Mouse (Mus musculus) retina, postnatal 1 day (tissue): Measurements from ENCODE around the gene Trim8.
A peak's percentile ranks its signal among the peaks of the same experiment; 100 is the strongest.

Experiments used
- DNase-seq: peaks from one replicate; pipeline ENCODE4 v3.0.0-alpha.2; 2012

Gene Trim8

GRCm38 (mm10) chr19:46501401-46502068 lies at the start of gene Trim8:
Gene Trim8 (plus strand): TSS chr19:46501702.
- peak; percentile 94 for DNase-seq

GRCm38 (mm10) chr19:46452052-46452827 lies 49.3 kb upstream of the Trim8 start:
- peak; percentile 75 for DNase-seq

- DNase-seq, result no peak
Observed at GRCm38 (mm10) chr19:46452916-46453315, 48.6 kb upstream of the Trim8 start.

GRCm38 (mm10) chr19:46454126-46454880 lies 47.2 kb upstream of the Trim8 start:
- no peak for DNase-seq

- no peak for DNase-seq
Observed at GRCm38 (mm10) chr19:46455032-46455431, 46.5 kb upstream of the Trim8 start.

- DNase-seq, result no peak
Observed at GRCm38 (mm10) chr19:46455556-46455955, 45.9 kb upstream of the Trim8 start.

- DNase-seq, result no peak
Observed at GRCm38 (mm10) chr19:46456018-46456735, 45.3 kb upstream of the Trim8 start.

GRCm38 (mm10) chr19:46457798-46458197 lies 43.7 kb upstream of the Trim8 start:
- no peak for DNase-seq

GRCm38 (mm10) chr19:46459256-46459655 lies 42.2 kb upstream of the Trim8 start:
- DNase-seq, result no peak

- no peak for DNase-seq
Observed at GRCm38 (mm10) chr19:46459889-46460288, 41.6 kb upstream of the Trim8 start.

- DNase-seq, result no peak
Observed at GRCm38 (mm10) chr19:46462574-46462973, 38.9 kb upstream of the Trim8 start.

- DNase-seq, result no peak
Observed at GRCm38 (mm10) chr19:46463446-46463845, 38.1 kb upstream of the Trim8 start.

- DNase-seq, result no peak
Observed at GRCm38 (mm10) chr19:46466160-46466559, 35.3 kb upstream of the Trim8 start.

GRCm38 (mm10) chr19:46467051-46467503 lies 34.4 kb upstream of the Trim8 start:
- no peak for DNase-seq

GRCm38 (mm10) chr19:46470364-46471240 lies 30.9 kb upstream of the Trim8 start:
- DNase-seq, result peak; percentile 38

- peak; percentile 51 for DNase-seq
Observed at GRCm38 (mm10) chr19:46471324-46472093, 30.0 kb upstream of the Trim8 start.

GRCm38 (mm10) chr19:46477432-46477845 lies 24.1 kb upstream of the Trim8 start:
- DNase-seq, result peak; percentile 24

GRCm38 (mm10) chr19:46478242-46478641 lies 23.3 kb upstream of the Trim8 start:
- DNase-seq, result no peak

GRCm38 (mm10) chr19:46478826-46479225 lies 22.7 kb upstream of the Trim8 start:
- DNase-seq, result no peak

GRCm38 (mm10) chr19:46479306-46480075 lies 22.0 kb upstream of the Trim8 start:
- no peak for DNase-seq
